Mouse (Mus musculus): ENCODE results near the gene Eepd1.

Gene Eepd1

DNA sequence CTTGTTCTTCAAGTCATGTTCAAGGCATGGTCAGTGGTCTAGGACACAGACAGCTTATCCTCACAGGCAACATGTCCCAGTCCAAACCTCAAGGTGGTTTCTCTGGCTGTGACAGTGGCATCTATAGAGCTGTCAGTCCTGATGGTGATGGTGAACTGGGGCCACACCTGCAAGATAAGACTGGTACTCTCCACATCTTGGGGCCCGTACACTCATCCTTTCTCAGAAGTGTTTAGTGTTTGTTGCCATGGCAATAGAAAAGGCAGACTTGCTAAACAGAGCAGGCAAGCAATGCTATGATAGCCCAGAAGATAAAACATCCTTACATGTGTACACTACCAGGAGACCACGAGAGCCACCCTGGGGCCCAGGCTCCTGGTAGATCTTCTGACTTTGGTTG is 107.2 kb downstream of the Eepd1 start:
- DNase-seq: no peak

- no peak for DNase-seq
Measured at GRCm38 (mm10) chr9:25590740-25591139, 109.4 kb downstream of the Eepd1 start.

GRCm38 (mm10) chr9:25591390-25592354 is 110.3 kb downstream of the Eepd1 start:
- peak; percentile 44 for DNase-seq

GRCm38 (mm10) chr9:25592355-25592955 is 111.1 kb downstream of the Eepd1 start:
- DNase-seq: peak; percentile 51

- peak; percentile 8 for DNase-seq
Measured at GRCm38 (mm10) chr9:25624744-25625143, 143.4 kb downstream of the Eepd1 start.

- DNase-seq: no peak
Measured at GRCm38 (mm10) chr9:25629531-25630099, 148.3 kb downstream of the Eepd1 start.
